Mouse (Mus musculus) ovary, postnatal 10 days (tissue): ENCODE data around the gene Sec1.

ENCODE experiments used
- DNase-seq: peaks from one replicate; pipeline ENCODE4 v3.0.0; 2022; ENCODE audit warnings: low spot score

Gene Sec1

GRCm38 (mm10) chr7:45717918-45718297 lies 23.7 kb upstream of the Sec1 start, which contains the start of gene Sphk2:
Gene Sphk2, minus strand, starts transcription at chr7:45718002.
- DNase-seq = peak; percentile 99

GRCm38 (mm10) chr7:45716952-45717917 lies 23.0 kb upstream of the Sec1 start:
- no peak for DNase-seq

- DNase-seq = no peak
Observed at GRCm38 (mm10) chr7:45716460-45716857, 22.3 kb upstream of the Sec1 start.

- DNase-seq = no peak
Observed at GRCm38 (mm10) chr7:45715741-45716459, 21.7 kb upstream of the Sec1 start.

- peak; percentile 92 for DNase-seq
Observed at GRCm38 (mm10) chr7:45715090-45715708, 21.0 kb upstream of the Sec1 start, which contains the start of gene Rpl18. Gene Rpl18, plus strand, starts transcription at chr7:45715457.

- no peak for DNase-seq
Observed at GRCm38 (mm10) chr7:45714630-45715089, 20.5 kb upstream of the Sec1 start.

GRCm38 (mm10) chr7:45713881-45714520 lies 19.8 kb upstream of the Sec1 start:
- DNase-seq = no peak

GRCm38 (mm10) chr7:45713396-45713795 lies 19.2 kb upstream of the Sec1 start:
- DNase-seq = no peak

- DNase-seq = no peak
Observed at GRCm38 (mm10) chr7:45712022-45712757, 18.0 kb upstream of the Sec1 start.

- DNase-seq = no peak
Observed at GRCm38 (mm10) chr7:45711316-45712021, 17.3 kb upstream of the Sec1 start.

GRCm38 (mm10) chr7:45710477-45711191 lies 16.4 kb upstream of the Sec1 start:
- no peak for DNase-seq

GRCm38 (mm10) chr7:45709677-45710355 lies 15.6 kb upstream of the Sec1 start:
- DNase-seq = no peak

- no peak for DNase-seq
Observed at GRCm38 (mm10) chr7:45709036-45709435, 14.8 kb upstream of the Sec1 start.

GRCm38 (mm10) chr7:45708221-45708761 lies 14.1 kb upstream of the Sec1 start:
- DNase-seq = no peak

GRCm38 (mm10) chr7:45707375-45707967 lies 13.3 kb upstream of the Sec1 start:
- DNase-seq = peak; percentile 92

GRCm38 (mm10) chr7:45706721-45707241 lies 12.6 kb upstream of the Sec1 start:
- DNase-seq = peak; percentile 81

- no peak for DNase-seq
Observed at GRCm38 (mm10) chr7:45705873-45706281, 11.7 kb upstream of the Sec1 start.

- DNase-seq = no peak
Observed at GRCm38 (mm10) chr7:45705443-45705864, 11.3 kb upstream of the Sec1 start.
